Mouse (Mus musculus) liver, embryonic 14.5 days (tissue): ENCODE measurements around the gene Sp100. TPM values are rescaled to one million over a fixed set of nuclear protein-coding genes. Genes with fewer than 3 reads are reported as not detected.

ENCODE experiments used
- ATAC-seq: fragments of 200-750 bp; cut with Nextera tagmentation; 2 replicates; pipeline ENCODE4 v1.8.0; 2017; ENCODE audit warnings: moderate number of reproducible peaks, mild to moderate bottlenecking, moderate library complexity; ENCODE audit not compliant: insufficient read depth
- DNase-seq, 3 experiments: peaks; one replicate each; pipeline ENCODE4 v3.0.0-alpha.2; 2012 to 2013; ENCODE audit warnings: low read depth in 3 of 3, low spot score in 3 of 3
- H3K27ac ChIP-seq: fragments of 300-500 bp; sonication (generic); 2 replicates; pipeline ENCODE4 v1.5.1; 2014; ENCODE audit warnings: moderate library complexity, mild to moderate bottlenecking, control low read depth, inconsistent platforms
- H3K27me3 ChIP-seq: fragments of 300-500 bp; sonication (generic); 2 replicates; pipeline ENCODE4 v1.6.1; 2014; ENCODE audit warnings: mild to moderate bottlenecking, low read length, moderate library complexity; ENCODE audit not compliant: control insufficient read depth, insufficient read depth
- H3K36me3 ChIP-seq: fragments of 300-500 bp; sonication (generic); replicated peaks from 2 replicates; pipeline ENCODE4 v1.6.1; 2014; ENCODE audit warnings: low read depth; ENCODE audit not compliant: control insufficient read depth, insufficient read depth
- H3K4me1 ChIP-seq, 2 experiments: fragments of 200-500 bp in 1 of 2; fragments of 300-500 bp in 1 of 2; sonication (generic) in 1 of 2; replicated peaks; 2 replicates each; pipeline ENCODE4 v1.6.1; 2012 to 2014; ENCODE audit warnings: antibody characterized with exemption in 1 of 2, inconsistent platforms in 1 of 2, low read length in 1 of 2; ENCODE audit not compliant: control insufficient read depth in 2 of 2, insufficient read depth in 2 of 2
- H3K4me2 ChIP-seq: fragments of 300-500 bp; sonication (generic); 2 replicates; pipeline ENCODE4 v1.6.1; 2014; ENCODE audit warnings: low read depth, mild to moderate bottlenecking, control low read depth, moderate library complexity
- H3K4me3 ChIP-seq, 2 experiments: fragments of 200-500 bp in 1 of 2; fragments of 300-500 bp in 1 of 2; sonication (generic) in 1 of 2; 2 replicates each; pipeline ENCODE4 v1.5.1; 2012 to 2014; ENCODE audit warnings: low read depth in 2 of 2, low read length in 2 of 2, mild to moderate bottlenecking in 2 of 2, control low read depth in 1 of 2, inconsistent platforms in 1 of 2, moderate library complexity in 1 of 2; ENCODE audit not compliant: insufficient read depth in 1 of 2
- H3K9ac ChIP-seq: fragments of 300-500 bp; sonication (generic); replicated peaks from 2 replicates; pipeline ENCODE4 v1.6.1; 2014; ENCODE audit warnings: mild to moderate bottlenecking, control low read depth, moderate library complexity
- H3K9me3 ChIP-seq: fragments of 300-500 bp; sonication (generic); 2 replicates; pipeline ENCODE4 v1.6.1; 2016; ENCODE audit warnings: low read length, mixed read lengths; ENCODE audit not compliant: control insufficient read depth
- CTCF ChIP-seq: IDR thresholded peaks from 2 replicates; pipeline ENCODE4 v1.5.1; 2016; ENCODE audit warnings: antibody characterized with exemption, low read depth, control low read depth
- EP300 ChIP-seq: IDR thresholded peaks from 2 replicates; pipeline ENCODE4 v1.6.1; 2016; ENCODE audit warnings: antibody characterized with exemption, low read depth
- WGBS: fragments of 180-500 bp; shearing (Covaris S2); extraction: QIAGEN DNeasy Blood & Tissue Kit; methylation state at CpG from one replicate; pipeline ENCODE4 v1.1.7; 2014; ENCODE audit not compliant: insufficient replicate concordance; 5-methylcytosine and 5-hydroxymethylcytosine counted together
- polyA plus RNA-seq, 2 experiments: library from polyadenylated mRNA; depleted of rRNA in 1 of 2; stranded (reverse) in 1 of 2; unstranded in 1 of 2; fragments of >200 nt; fragmentation: Nextera tagmentation in 1 of 2; extraction: Ambion mirVana in 1 of 2; gene quantifications; 2 replicates each; pipeline versions ENCODE4 v1.2.1 to v1.2.3; 2012 to 2014

Gene Sp100
- polyA plus RNA-seq, 2 experiments = 2.0 to 3.2 TPM

DNA sequence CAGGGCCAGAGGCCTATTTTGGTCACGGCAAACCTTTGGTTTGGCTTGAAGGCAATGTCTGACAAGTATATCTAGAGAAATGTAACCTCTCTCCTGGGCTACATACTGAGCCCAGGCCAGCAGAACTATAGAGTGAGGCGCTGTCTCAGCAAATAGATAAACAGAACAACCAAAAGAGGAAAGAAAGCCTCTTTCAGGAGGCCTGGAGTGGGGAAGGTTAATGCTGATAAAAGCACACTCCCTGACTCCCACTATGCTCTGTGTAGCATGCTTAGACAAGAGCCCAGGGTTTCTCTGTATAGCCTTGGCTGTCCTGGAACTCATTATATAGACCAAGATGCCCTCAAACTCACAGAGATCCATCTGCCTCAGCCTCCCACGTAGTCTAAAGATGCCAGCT lies 43.5 kb downstream of the Sp100 start:
- Histone ChIP-seq H3K27ac (no peak overlapping the region), H3K9me3 (no peaks in the 10 kb centered on the region), H3K36me3 (no peaks in the 10 kb centered on the region), H3K4me2 (no peak overlapping the region), H3K4me3 (no peak overlapping the region), H3K4me1 (peaks cover 0 to 4% of the 10 kb centered on the region in 2 experiments; a peak in 3 of 4 replicates), H3K27me3 (no peaks in the 10 kb centered on the region), H3K9ac (no peak overlapping the region)
- WGBS = 16% methylated on average over 3 of the region's 3 CpGs
- ATAC-seq = peak; percentile 77
- TF ChIP-seq EP300 (no peak; the same call in 1 of the 2 replicates), CTCF (no peak)
- peak in 1 of 3 experiments; percentile 4 for DNase-seq

DNA sequence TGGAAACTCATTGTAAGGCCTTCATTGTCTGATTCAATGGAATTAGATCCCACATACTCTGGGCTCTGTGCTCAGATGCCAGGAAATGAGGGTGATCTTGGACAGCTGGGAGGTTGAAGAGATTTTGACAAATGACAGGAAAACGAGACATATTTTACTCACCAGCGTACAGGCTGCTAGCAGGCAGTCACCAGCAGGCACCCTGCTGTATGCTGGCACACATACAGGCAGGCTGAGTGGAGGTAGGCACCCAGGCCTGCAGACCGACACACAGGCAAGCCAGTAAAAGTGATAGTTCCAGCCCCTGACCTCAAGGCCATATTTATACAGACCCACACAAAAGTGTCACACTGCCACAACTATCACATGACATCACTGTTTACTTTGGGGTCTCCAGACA lies 45.9 kb downstream of the Sp100 start:
- no peak overlapping the region for H3K4me3 ChIP-seq
- WGBS = 63% methylated on average over 3 of the region's 3 CpGs
- no peaks in the 10 kb centered on the region for H3K36me3 ChIP-seq
- no peak for DNase-seq
- H3K27me3 ChIP-seq = no peaks in the 10 kb centered on the region
- H3K9ac ChIP-seq = no peak overlapping the region
- TF ChIP-seq CTCF (no peak), EP300 (no peak)
- no peak overlapping the region for H3K27ac ChIP-seq
- no peaks in the 10 kb centered on the region for H3K9me3 ChIP-seq
- peaks cover 0 to 4% of the 10 kb centered on the region in 2 experiments; a peak in 3 of 4 replicates for H3K4me1 ChIP-seq
- ATAC-seq = no peak
- no peak overlapping the region for H3K4me2 ChIP-seq

DNA sequence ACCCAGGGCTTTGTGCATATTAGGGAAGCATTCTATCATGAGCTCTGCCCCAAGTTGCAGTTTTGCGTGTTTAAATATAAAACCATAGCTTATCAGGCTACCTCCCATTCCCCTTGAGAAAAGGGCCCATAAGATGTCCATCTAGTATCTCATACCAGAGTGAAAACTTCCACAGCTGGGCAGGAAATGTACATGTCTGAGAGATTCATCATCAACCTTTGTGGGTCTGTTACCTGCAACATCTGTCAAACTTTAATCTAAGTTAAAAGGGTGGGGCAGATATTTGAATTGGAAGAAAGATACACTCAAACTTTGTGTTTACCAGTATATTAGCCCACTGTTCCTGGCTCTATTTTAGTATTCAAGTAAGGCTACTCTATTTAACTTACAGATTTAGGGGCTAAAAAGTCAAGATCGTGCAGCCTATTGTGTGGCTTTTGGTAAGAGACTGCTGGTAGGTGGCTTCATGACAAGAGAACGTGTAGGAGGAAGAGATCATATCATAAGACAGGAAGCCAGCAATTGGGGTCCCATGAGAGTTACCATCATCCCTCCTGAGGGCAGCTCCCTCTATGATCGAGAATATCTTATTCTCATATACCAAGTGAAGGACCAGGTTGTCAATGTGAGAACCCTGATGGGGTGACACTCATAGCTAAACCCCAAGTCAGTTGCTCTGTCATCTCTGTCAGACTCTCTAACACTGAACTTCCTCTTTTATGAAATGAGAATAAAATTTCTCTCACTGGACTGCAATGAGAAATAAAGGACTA lies 48.1 kb downstream of the Sp100 start:
- Histone ChIP-seq H3K4me3 (no peak overlapping the region), H3K27ac (no peak overlapping the region), H3K27me3 (no peaks in the 10 kb centered on the region), H3K4me1 (peaks cover 0 to 3% of the 10 kb centered on the region in 2 experiments; a peak in 3 of 4 replicates), H3K9ac (no peak overlapping the region), H3K9me3 (no peaks in the 10 kb centered on the region), H3K36me3 (no peaks in the 10 kb centered on the region), H3K4me2 (no peak overlapping the region)
- no peak for ATAC-seq
- 27% methylated on average over 4 of the region's 4 CpGs for WGBS
- DNase-seq = no peak
- no peak for TF ChIP-seq EP300
- TF ChIP-seq CTCF = no peak

DNA sequence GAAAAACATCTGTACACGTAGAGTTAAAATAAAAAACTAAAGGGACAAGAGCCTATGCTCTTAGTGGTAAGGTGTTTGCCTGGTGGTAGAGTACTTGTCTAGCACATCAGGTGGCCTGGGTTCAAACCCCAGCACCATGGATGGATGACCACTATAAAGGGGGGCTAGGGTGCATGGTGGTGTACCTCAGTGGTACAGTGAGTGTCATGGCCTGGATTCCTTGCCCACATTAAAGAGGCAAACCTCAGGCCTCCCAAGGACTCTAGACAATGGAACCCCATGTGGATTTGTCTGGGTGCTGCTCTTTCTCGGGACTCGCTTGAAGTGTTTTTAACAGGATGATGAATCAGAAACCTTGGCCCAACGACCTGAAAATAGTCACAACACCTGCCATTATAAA lies 52.7 kb downstream of the Sp100 start:
- WGBS = 66% methylated on average over 4 of the region's 4 CpGs

More for the DNA sequence above, 52.7 kb downstream of the Sp100 start:
- Histone ChIP-seq H3K4me2 (no peak overlapping the region), H3K9me3 (no peaks in the 10 kb centered on the region), H3K9ac (no peak overlapping the region), H3K4me1 (peaks cover 0 to 8% of the 10 kb centered on the region in 2 experiments; a peak in 3 of 4 replicates), H3K4me3 (no peak overlapping the region), H3K27me3 (no peaks in the 10 kb centered on the region), H3K36me3 (no peaks in the 10 kb centered on the region), H3K27ac (no peak overlapping the region)
- no peak for ATAC-seq
- TF ChIP-seq CTCF (no peak), EP300 (no peak)
- no peak for DNase-seq
